Mouse (Mus musculus) activated CD4-positive, CD25-positive, alpha-beta regulatory T cell, adult 4 months (primary cell): ENCODE data around the gene Asb10. TPM values are rescaled to one million over a fixed set of nuclear protein-coding genes. Genes with fewer than 3 reads are reported as not detected.
A peak's percentile ranks its signal among the peaks of the same experiment; 100 is the strongest.

Source experiments
- ATAC-seq: one replicate; pipeline ENCODE4 v1.8.0; 2017
- polyA plus RNA-seq, 2 experiments: library from polyadenylated mRNA; unstranded; fragments of 100-300 nt; shearing (Covaris generic); gene quantifications; one replicate each; pipeline ENCODE4 v1.2.1; 2017

Gene Asb10
- polyA plus RNA-seq, 2 experiments from 2014 or later, result not detected

- ATAC-seq, result no peak
Measured at GRCm38 (mm10) chr5:24486738-24487137, 54.0 kb downstream of the Asb10 start.

GRCm38 (mm10) chr5:24486097-24486496 is 54.7 kb downstream of the Asb10 start:
- no peak for ATAC-seq

- no peak for ATAC-seq
Measured at GRCm38 (mm10) chr5:24484963-24485362, 55.8 kb downstream of the Asb10 start.

GRCm38 (mm10) chr5:24483326-24483725 is 57.5 kb downstream of the Asb10 start:
- peak; percentile 57 for ATAC-seq

Other genes starting within 250 kb of the Asb10 start
- gene Kcnh2, start 189.4 kb downstream of the Asb10 start, polyA plus RNA-seq, result under 1 TPM; 0.16 to 0.24 TPM
- gene Nos3, start 176.2 kb downstream of the Asb10 start, polyA plus RNA-seq, result under 1 TPM in 1 of 2 experiments, not detected in 1; 0.42 TPM
- gene Atg9b, start 148.8 kb downstream of the Asb10 start, polyA plus RNA-seq, result 1 to 10 TPM; 2.2 to 2.9 TPM
- gene Abcb8, start 147.3 kb downstream of the Asb10 start, polyA plus RNA-seq, result 10 to 100 TPM; 15.3 to 21.6 TPM
- under 1 TPM in 1 of 2 experiments, not detected in 1; 0.85 TPM for gene Asic3, start 127.6 kb downstream of the Asb10 start, polyA plus RNA-seq
- gene Cdk5, start 117.4 kb downstream of the Asb10 start, polyA plus RNA-seq, result 10 to 100 TPM; 54.8 to 58.3 TPM
- 10 to 100 TPM; 12.2 to 13.3 TPM for gene Slc4a2, start 117.1 kb downstream of the Asb10 start, polyA plus RNA-seq
- gene Fastk, start 95.7 kb downstream of the Asb10 start, polyA plus RNA-seq, result 10 to 100 TPM; 34.9 to 49.5 TPM
- gene Tmub1, start 93.1 kb downstream of the Asb10 start, polyA plus RNA-seq, result 10 to 100 TPM; 51.1 to 65.5 TPM
- gene Agap3, start 88.8 kb downstream of the Asb10 start, polyA plus RNA-seq, result 1 to 10 TPM; 3.9 to 6.0 TPM
- under 1 TPM in 1 of 2 experiments, not detected in 1; 0.09 TPM for gene Gbx1, start 13.8 kb downstream of the Asb10 start, polyA plus RNA-seq
- under 1 TPM in 1 of 2 experiments, not detected in 1; 0.46 TPM for gene 4931409K22Rik, start 15.8 kb upstream of the Asb10 start, polyA plus RNA-seq
- 10 to 100 TPM; 51.8 to 56.8 TPM for gene Abcf2, start 36.5 kb upstream of the Asb10 start, polyA plus RNA-seq
- gene Chpf2, start 45.8 kb upstream of the Asb10 start, polyA plus RNA-seq, result 10 to 100 TPM in 1 of 2 experiments, 1 to 10 TPM in 1; 8.3 to 17.8 TPM
- under 1 TPM in 1 of 2 experiments, not detected in 1; 0.41 TPM for gene Smarcd3, start 83.4 kb upstream of the Asb10 start, polyA plus RNA-seq
- 10 to 100 TPM; 63.9 to 65.7 TPM for gene Nub1, start 144.6 kb upstream of the Asb10 start, polyA plus RNA-seq
- under 1 TPM; 0.15 to 0.46 TPM for gene Wdr86, start 189.7 kb upstream of the Asb10 start, polyA plus RNA-seq
- gene Crygn, start 217.0 kb upstream of the Asb10 start, polyA plus RNA-seq, result 1 to 10 TPM in 1 of 2 experiments, not detected in 1; 6.8 TPM